Mouse (Mus musculus): ENCODE data around the gene Actg2.

Actg2 gene

DNA sequence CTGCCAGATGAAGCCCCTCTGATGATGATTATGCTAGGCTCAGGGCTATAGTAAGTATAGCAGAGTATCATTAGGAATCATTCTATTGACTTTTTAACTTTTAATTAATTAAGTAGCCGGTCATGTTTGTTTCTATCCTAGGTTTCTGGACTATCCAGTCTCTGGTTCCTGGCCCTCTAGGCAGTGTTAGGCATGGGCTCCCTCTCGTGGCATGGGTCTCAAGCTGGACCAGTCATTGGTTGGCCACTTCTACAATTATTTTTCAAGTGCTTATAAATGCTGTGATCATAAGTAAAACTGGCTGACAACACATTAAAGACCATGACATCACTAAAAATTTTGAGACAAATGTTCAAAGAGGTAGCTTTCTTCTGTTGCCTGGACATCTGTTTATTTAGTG is 25.9 kb downstream of the Actg2 start:
- DNase-seq = no peak

DNA sequence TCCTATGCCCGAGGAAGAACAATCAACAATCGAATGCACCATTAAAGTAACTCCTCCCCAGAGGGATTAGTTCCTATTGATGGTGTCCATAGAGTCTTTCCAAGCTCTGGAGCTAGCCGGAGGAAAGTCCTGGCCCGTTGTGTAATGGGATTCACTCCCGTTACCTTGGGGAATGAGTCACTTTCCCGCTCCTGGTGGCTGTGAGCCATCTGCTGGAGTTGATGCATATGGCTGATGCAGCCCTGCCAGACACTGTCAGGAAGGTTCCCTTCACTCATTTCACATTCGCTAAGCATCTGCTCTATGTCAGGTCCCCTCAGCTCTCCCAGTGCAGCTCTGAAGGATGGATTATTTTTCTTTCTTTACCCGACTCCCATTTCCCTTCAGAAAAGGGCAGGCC is 26.6 kb downstream of the Actg2 start:
- peak; percentile 85 for DNase-seq

- no peak for DNase-seq
Measured at GRCm38 (mm10) chr6:83507168-83507546, 28.9 kb downstream of the Actg2 start.

DNA sequence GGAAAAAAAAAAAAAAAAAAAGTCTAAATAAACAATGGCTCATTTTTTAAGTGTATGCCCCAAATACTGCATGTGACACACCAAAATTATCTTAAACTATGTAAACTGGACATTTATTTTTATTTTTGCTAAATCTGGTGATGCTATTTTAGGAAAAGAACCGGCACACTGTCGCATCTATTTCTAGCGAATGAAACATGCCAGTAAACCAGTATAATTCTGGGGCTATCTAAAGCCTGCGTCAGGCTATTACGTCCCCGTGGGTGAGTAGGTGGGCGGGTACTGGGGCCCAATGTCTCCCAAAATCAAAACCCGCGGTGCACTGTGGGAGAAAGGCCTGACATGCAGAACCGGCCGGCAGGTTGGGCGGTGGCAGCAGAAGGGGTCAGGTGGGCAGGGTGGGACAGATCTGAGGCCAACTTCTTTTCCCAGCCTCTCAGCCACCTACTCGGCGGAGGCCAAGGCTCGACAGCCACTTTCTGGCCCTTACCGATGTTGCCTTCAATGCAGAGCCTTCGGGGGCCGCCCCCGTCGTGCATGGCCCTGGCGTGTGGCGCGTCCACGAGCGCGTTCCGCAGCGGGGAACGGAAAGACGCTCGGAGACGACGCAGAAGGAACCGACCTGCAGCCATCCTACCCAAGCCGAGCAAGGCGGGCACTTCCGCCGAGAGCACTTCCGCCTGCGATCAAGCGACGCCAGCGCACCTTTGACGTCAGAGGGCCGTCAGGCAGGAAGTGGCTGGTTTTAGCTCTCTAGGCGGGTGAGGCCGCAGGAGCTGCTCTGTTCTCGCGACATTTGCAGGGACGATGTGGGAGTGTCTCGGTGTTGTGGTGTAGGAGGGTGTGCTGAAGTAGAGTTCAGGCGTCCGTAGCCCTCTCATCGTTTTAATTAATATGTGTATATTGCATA is 29.6 kb downstream of the Actg2 start, which contains the start of gene Dguok:
Gene Dguok, minus strand, starts transcription at position 712 of the 910 bp plus-strand sequence.
- DNase-seq = peak; percentile 99

DNA sequence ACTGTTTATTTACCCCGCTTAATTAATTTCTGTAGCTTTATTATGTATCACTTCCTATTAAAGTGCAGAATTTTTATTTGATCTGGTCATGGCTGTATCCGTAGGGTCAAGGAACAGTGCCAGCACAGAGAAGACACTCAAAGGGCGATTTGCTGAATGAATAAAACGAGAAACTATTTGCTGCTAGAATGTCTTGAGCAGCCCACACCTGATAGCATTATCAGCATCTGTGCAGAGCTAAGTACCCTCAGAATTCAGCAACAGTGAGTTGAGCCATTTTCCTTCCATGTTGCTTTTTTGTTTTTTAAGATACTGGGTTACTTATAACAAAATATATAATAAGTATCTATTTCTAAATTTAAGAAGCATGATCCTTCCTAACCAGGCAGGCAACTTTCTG is 30.5 kb downstream of the Actg2 start:
- DNase-seq = no peak

GRCm38 (mm10) chr6:83503361-83503760 is 32.7 kb downstream of the Actg2 start:
- DNase-seq = no peak

DNA sequence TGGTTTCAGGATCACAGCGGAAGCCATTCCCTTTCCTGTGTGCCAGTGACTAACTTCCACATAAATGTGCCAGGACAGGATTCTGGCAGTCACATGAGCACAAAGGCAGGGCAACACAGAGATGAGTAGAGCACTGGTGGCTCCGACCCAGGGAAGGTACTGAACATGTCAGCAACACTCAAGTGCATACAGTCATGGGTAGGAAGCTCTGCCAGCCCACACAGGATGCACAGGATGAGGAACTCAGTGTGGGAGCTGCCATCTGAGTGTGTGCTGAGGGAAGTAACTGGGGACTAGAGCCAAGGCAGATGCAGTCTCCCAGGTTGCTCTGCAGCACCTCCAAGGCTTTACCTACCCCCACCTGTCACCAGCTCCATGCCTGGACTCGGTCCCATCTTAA is 33.4 kb downstream of the Actg2 start:
- peak; percentile 71 for DNase-seq

DNA sequence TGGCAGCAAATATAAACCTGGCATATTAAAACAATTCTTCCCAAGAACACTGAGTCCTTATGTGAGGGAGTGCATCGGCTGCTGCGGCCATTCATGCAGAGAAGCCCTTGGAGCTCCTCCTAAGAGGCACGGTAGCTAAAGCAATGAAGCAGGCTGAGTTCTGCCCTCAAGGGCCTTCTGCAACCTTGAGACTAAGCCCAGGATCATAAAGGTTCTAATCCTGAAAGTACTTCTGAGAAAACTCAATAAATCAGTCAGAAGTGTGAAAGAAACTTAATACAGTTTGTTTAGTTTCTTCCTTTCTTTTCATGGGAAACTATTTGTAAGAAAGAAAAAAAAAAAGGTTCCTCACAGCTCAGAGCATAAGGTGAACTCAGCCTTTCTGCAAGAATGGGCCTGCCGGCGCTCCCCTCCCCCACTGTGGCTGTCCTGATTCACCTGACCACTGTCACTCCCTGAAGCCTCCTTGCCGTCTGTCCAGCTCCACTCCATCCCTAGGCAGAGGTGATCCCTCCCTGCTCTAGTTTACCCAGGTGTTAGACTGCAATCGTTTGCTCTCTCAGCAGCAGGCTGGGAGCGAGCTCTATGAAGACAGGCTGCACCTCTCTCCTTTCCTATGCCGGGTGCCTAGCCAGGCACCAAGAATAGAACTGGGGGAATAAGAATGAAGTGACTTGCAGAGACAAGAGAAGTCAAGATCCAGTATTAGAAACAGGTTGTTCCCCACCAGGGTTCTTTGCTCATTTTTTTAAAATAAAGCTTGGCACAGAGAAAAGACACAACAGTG is 34.3 kb downstream of the Actg2 start:
- DNase-seq = no peak

DNA sequence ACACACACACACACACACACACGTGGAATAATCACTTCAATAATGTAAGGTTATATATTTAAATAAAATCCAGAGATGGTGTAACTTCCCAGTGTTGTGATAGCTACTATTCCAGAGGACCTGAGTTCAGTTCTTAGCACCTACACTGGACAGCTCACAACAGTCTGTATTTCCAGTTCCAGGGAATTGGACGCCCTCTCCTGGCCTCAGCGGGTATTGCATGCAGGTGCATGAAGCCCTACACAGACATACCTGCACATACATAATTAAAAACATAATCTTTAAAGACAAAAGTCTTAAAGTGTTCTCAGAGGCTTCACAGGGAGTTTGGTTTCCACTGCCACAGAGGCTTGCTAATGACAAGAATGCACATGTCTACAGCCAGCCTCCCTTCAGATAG is 35.6 kb downstream of the Actg2 start:
- no peak for DNase-seq

GRCm38 (mm10) chr6:83499078-83499477 is 37.0 kb downstream of the Actg2 start:
- DNase-seq = peak; percentile 77

GRCm38 (mm10) chr6:83496753-83497710 is 39.0 kb downstream of the Actg2 start:
- no peak for DNase-seq

DNA sequence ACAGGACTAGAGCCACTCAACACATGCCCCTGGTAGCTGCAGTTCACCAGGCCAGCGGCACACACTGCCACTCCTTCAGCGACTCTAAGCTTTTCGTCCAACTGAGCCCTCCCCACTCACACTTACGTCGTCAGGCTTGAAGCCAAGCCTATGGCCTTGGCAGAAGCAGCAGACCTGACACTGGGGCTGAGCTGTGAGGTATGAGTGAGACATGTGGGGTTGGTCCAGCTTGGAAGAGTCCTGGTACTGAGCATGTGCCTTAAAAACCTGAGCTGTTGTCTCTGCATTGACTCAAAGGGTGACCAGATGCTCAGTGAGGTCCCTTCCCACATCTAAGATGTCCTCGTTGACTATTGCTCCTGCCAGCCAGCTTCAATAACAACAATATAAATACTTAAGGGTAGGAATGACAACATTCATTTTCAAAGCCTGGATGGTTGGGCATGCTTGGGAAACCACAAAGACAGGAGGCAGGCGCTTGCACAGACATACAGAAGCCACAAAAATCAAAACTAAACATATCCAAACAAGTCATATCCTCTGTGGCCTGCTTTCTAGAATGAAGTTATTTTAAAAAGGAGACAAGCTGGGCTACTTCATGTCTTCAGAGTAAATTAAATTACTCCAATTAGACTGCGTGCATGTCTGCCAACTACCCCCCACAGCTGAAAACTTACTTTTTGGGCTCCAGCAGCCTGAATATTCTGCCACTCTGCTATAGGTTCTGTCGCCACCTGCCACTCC is 39.9 kb downstream of the Actg2 start:
- no peak for DNase-seq

GRCm38 (mm10) chr6:83490622-83491021 is 45.4 kb downstream of the Actg2 start:
- no peak for DNase-seq

GRCm38 (mm10) chr6:83488200-83488599 is 47.9 kb downstream of the Actg2 start:
- no peak for DNase-seq

DNA sequence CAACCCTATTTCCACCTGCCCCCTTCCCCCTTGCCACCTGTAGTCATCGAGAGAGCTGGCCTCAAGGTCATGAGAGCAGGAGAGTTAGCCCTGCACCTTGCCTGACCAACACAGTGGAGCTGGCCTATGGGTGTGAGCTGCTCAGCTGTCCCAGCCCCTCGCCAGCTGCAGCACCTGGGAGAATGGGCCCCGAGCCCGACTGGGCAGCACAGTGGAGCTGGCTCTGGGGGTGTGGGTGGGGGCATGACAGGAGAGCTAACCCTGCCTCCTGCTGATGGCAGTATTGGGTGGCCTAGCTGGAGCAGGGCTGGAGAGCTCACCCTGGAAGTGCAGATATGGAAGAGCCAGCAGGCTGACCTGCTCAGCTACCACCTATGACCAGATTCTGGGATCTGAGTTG is 48.8 kb downstream of the Actg2 start:
- no peak for DNase-seq

DNA sequence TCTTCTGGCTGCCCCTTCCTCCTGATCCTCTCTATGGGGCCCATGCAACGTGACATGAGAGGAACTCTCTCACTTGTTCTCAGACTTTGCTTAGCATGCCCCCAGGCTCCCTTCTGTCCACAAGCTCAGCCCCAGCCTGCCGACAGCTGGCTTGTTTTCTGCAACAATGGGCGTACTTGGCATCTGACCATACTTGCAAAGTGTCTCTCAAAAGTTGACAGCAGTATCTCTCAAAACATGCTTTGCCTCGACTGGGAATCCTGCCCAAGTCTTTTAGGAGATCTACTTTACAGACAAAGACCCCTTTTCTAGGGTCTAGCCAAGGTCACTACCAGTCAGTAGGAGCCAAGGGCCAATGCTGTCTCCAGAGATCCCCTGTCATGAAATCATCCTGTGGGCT is 50.2 kb downstream of the Actg2 start:
- DNase-seq = no peak

GRCm38 (mm10) chr6:83483776-83484175 is 52.3 kb downstream of the Actg2 start:
- no peak for DNase-seq

DNA sequence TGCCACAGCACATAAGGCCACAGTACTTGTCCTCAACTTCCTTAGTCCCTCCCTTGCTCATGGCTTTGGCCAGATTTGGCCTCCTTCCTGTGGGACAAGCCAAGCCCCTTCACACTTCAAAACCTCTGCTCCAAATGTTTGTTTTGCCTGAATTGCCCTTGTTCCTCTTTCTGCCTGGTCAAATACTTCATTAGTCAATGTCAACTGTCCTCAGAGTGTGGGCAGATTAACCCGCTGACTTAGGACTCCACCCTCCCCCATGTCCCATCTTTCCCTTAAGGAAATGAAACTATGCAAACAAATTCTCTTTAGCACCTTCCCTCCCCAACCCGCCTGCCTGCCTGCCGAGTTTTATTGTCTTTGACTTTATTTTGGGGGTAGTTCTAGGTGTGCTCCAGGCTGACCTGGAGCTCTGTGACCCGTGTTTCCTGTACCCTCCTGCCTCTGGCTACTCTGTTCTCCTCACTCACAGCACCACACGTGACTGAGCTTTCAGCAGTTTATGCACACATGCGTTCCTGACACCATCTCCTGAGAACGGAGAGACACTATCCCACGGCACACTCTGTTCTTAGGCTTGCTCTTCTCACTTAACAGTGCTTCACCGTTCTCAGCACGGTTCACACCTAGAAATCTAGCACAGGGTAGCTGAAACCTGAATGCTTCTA is 53.5 kb downstream of the Actg2 start:
- no peak for DNase-seq

DNA sequence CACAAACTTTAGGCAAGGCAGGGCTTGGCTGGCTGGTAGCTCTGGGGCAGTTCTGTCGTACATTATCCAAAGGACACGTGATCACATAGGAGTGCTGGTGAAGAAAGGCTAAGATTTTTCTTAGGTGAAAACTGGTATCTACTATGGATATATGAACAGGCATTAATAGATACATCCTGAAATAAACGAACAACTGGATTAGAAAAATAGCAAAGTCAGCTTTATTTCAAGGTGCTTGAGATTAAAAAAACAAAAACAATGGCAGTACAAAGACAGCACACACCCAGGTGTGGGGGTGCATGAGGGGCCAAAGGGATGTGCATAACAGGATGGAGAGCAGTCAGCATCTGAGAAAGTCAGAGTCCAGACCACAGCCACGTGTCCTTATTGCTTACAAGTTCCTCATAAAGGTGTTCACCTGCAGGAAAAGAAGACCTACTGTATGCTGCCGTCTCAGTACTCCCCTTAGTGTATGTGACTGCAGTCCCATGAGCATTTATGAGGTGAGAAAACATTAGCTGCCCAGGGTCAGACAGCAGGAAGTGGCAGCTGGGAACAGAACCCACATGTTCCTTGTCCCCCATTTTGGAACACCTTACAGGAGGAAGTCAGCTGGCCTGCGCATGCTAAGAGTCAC is 55.9 kb downstream of the Actg2 start:
- no peak for DNase-seq

DNA sequence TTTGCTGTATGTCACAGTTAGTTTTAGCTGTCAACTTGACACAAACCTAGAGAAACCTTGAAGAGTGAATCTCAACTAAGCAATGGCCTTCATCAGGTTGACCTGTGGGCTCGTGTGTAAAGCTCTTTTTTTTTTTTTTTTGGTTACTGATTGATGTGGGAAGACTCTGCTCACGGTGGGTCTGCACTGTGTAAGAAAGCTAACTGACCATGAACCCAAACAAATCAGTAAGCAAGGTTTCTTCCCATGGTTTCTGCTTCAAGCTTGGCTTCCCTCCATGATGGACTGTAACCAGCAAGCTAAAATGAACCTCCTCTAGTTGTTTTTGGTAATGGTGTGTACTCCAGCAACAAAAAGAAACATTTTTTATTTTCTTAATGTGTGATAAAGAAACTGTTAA is 56.9 kb downstream of the Actg2 start:
- no peak for DNase-seq

DNA sequence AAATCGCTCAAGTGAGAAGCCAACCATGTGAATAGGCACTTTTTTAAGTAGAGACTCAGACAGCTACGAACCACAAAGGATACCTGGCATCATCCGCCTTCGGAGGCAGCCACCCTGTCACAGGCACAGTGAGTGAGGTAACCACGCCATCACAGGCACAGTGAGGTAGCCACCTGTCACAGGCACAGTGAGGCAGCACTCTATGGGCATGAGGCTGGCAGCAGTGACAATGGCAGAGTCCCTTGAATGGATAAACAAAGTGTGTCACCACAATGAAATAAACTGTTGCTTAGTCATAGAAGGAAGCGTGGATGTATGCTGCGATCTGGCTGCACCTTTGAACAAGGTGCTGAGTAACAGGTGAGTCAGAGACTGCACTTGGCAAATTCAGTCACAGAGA is 57.4 kb downstream of the Actg2 start:
- no peak for DNase-seq

All from right cerebral cortex, adult 18-20 months (tissue).